Mouse (Mus musculus): ENCODE measurements at regions not wholly inside any gene's neighbourhood (a gene's known extent, or its start where the extent isn't known, plus 50 kb on each side); places are given as distances from the start of the nearest gene placed in this dataset.

- ATAC-seq: peak; percentile 82
- Histone ChIP-seq H3K36me3 (ENCODE audit: insufficient read depth) (no peaks in the 10 kb centered on the region), H3K9ac (no peak overlapping the region; the same call in 1 of the 2 replicates), H3K9me3 (ENCODE audit: low read length) (no peaks in the 10 kb centered on the region), H3K4me2 (ENCODE audit: low read depth) (peak overlapping the region; percentile 45), H3K27me3 (ENCODE audit: insufficient read depth, low read length) (no peaks in the 10 kb centered on the region), H3K4me1 (ENCODE audit: insufficient read depth) (no peaks in the 10 kb centered on the region), H3K4me3 (ENCODE audit: low read depth, low read length) (peak overlapping the region; percentile 24), H3K27ac (ENCODE audit: low read depth, low read length) (no peak overlapping the region)
- 20% methylated on average over 19 of the region's 19 CpGs for WGBS
- DNase-seq: peak; percentile 37
- no peak for TF ChIP-seq CTCF (IDR thresholded peaks at IDR 0.05; ENCODE audit: low read depth)
Observed at GRCm38 (mm10) chr10:115664567-115664966, 77.0 kb upstream of the Lgr5 start.

- Histone ChIP-seq H3K27ac (ENCODE audit: low read depth, low read length) (no peak overlapping the region), H3K4me1 (ENCODE audit: insufficient read depth) (no peaks in the 10 kb centered on the region), H3K9ac (no peak overlapping the region), H3K4me2 (ENCODE audit: low read depth) (no peak overlapping the region), H3K9me3 (ENCODE audit: low read length) (no peaks in the 10 kb centered on the region), H3K36me3 (ENCODE audit: insufficient read depth) (no peaks in the 10 kb centered on the region), H3K27me3 (ENCODE audit: insufficient read depth, low read length) (no peaks in the 10 kb centered on the region), H3K4me3 (ENCODE audit: low read depth, low read length) (no peak overlapping the region)
- DNase-seq (no peak), ATAC-seq (no peak)
- 74% methylated on average over 2 of the region's 2 CpGs for WGBS
- TF ChIP-seq CTCF (IDR thresholded peaks at IDR 0.05; ENCODE audit: low read depth): no peak
Observed at GRCm38 (mm10) chr10:115676661-115677060, 89.1 kb upstream of the Lgr5 start.

GRCm38 (mm10) chr10:115681115-115681514 is 93.5 kb upstream of the Lgr5 start:
- Histone ChIP-seq H3K27me3 (ENCODE audit: insufficient read depth, low read length) (no peaks in the 10 kb centered on the region), H3K9ac (no peak overlapping the region), H3K27ac (ENCODE audit: low read depth, low read length) (no peak overlapping the region), H3K4me3 (ENCODE audit: low read depth, low read length) (no peak overlapping the region), H3K4me2 (ENCODE audit: low read depth) (no peak overlapping the region), H3K36me3 (ENCODE audit: insufficient read depth) (no peaks in the 10 kb centered on the region), H3K9me3 (ENCODE audit: low read length) (no peaks in the 10 kb centered on the region), H3K4me1 (ENCODE audit: insufficient read depth) (no peaks in the 10 kb centered on the region)
- ATAC-seq (no peak), DNase-seq (no peak)
- TF ChIP-seq CTCF (IDR thresholded peaks at IDR 0.05; ENCODE audit: low read depth): no peak
- WGBS: 53% methylated on average over 6 of the region's 6 CpGs

GRCm38 (mm10) chr10:115691939-115692338 is 104.4 kb upstream of the Lgr5 start:
- WGBS: 93% methylated on average over 4 of the region's 4 CpGs
- ATAC-seq (no peak), DNase-seq (no peak)
- no peak overlapping the region for H3K27ac ChIP-seq (ENCODE audit: low read depth, low read length)
- no peaks in the 10 kb centered on the region for H3K36me3 ChIP-seq (ENCODE audit: insufficient read depth)
- no peak overlapping the region for H3K9ac ChIP-seq
- no peaks in the 10 kb centered on the region for H3K27me3 ChIP-seq (ENCODE audit: insufficient read depth, low read length)
- no peak overlapping the region for H3K4me3 ChIP-seq (ENCODE audit: low read depth, low read length)
- no peaks in the 10 kb centered on the region for H3K9me3 ChIP-seq (ENCODE audit: low read length)
- TF ChIP-seq CTCF (IDR thresholded peaks at IDR 0.05; ENCODE audit: low read depth): no peak
- no peaks in the 10 kb centered on the region for H3K4me1 ChIP-seq (ENCODE audit: insufficient read depth)
- H3K4me2 ChIP-seq (ENCODE audit: low read depth): no peak overlapping the region

GRCm38 (mm10) chr10:115693986-115694833 is 106.6 kb upstream of the Lgr5 start:
- WGBS: 87% methylated on average over 22 of the region's 22 CpGs
- Histone ChIP-seq H3K27ac (ENCODE audit: low read depth, low read length) (no peak overlapping the region), H3K4me3 (ENCODE audit: low read depth, low read length) (no peak overlapping the region), H3K27me3 (ENCODE audit: insufficient read depth, low read length) (no peaks in the 10 kb centered on the region), H3K9ac (no peak overlapping the region), H3K36me3 (ENCODE audit: insufficient read depth) (no peaks in the 10 kb centered on the region), H3K4me2 (ENCODE audit: low read depth) (no peak overlapping the region), H3K9me3 (ENCODE audit: low read length) (no peaks in the 10 kb centered on the region), H3K4me1 (ENCODE audit: insufficient read depth) (no peaks in the 10 kb centered on the region)
- DNase-seq (no peak), ATAC-seq (no peak)
- TF ChIP-seq CTCF (IDR thresholded peaks at IDR 0.05; ENCODE audit: low read depth): no peak

- no peaks in the 10 kb centered on the region for H3K9me3 ChIP-seq (ENCODE audit: low read length)
- TF ChIP-seq CTCF (IDR thresholded peaks at IDR 0.05; ENCODE audit: low read depth): no peak
- 91% methylated on average over 3 of the region's 3 CpGs for WGBS
- DNase-seq: no peak
- ATAC-seq: no peak
- no peaks in the 10 kb centered on the region for H3K4me1 ChIP-seq (ENCODE audit: insufficient read depth)
- no peaks in the 10 kb centered on the region for H3K27me3 ChIP-seq (ENCODE audit: insufficient read depth, low read length)
- H3K4me2 ChIP-seq (ENCODE audit: low read depth): no peak overlapping the region
- no peak overlapping the region for H3K27ac ChIP-seq (ENCODE audit: low read depth, low read length)
- H3K36me3 ChIP-seq (ENCODE audit: insufficient read depth): no peaks in the 10 kb centered on the region
- no peak overlapping the region for H3K4me3 ChIP-seq (ENCODE audit: low read depth, low read length)
- H3K9ac ChIP-seq: no peak overlapping the region
Observed at GRCm38 (mm10) chr10:115702358-115702757, 114.3 kb upstream of the Tspan8 start.

- H3K9ac ChIP-seq: no peak overlapping the region
- H3K36me3 ChIP-seq (ENCODE audit: insufficient read depth): no peaks in the 10 kb centered on the region
- no peak overlapping the region for H3K4me3 ChIP-seq (ENCODE audit: low read depth, low read length)
- no peak overlapping the region for H3K27ac ChIP-seq (ENCODE audit: low read depth, low read length)
- TF ChIP-seq CTCF (IDR thresholded peaks at IDR 0.05; ENCODE audit: low read depth): no peak
- no peak overlapping the region for H3K4me2 ChIP-seq (ENCODE audit: low read depth)
- H3K9me3 ChIP-seq (ENCODE audit: low read length): no peaks in the 10 kb centered on the region
- ATAC-seq (no peak), DNase-seq (no peak)
- H3K27me3 ChIP-seq (ENCODE audit: insufficient read depth, low read length): no peaks in the 10 kb centered on the region
- no peaks in the 10 kb centered on the region for H3K4me1 ChIP-seq (ENCODE audit: insufficient read depth)
- WGBS: 36% methylated on average over 14 of the region's 14 CpGs
Observed at GRCm38 (mm10) chr10:115708623-115709022, 108.0 kb upstream of the Tspan8 start.

Data from forebrain, postnatal 0 days (tissue).